Mouse (Mus musculus) hindbrain, embryonic 14.5 days (tissue): Measurements from ENCODE around the gene BC005624. TPM values are rescaled to one million over a fixed set of nuclear protein-coding genes. Genes with fewer than 3 reads are reported as not detected.
A peak's percentile ranks its signal among the peaks of the same experiment; 100 is the strongest.
"Not testable (repeated sequence)": the region's sequence is repeated elsewhere in the genome, so short reads cannot be mapped to it uniquely, and the experiment has no call there.

Source experiments
- ATAC-seq: fragments of 200-750 bp; cut with Nextera tagmentation; 2 replicates; pipeline ENCODE4 v1.8.0; 2017; ENCODE audit warnings: moderate number of reproducible peaks, mild to moderate bottlenecking, moderate TSS enrichment, moderate library complexity; ENCODE audit not compliant: low FRiP score
- DNase-seq: peaks from one replicate; pipeline ENCODE4 v3.0.0-alpha.2; 2015; ENCODE audit warnings: low spot score
- H3K27ac ChIP-seq: fragments of 300-500 bp; sonication (generic); 2 replicates; pipeline ENCODE4 v1.5.1; 2014; ENCODE audit warnings: mild to moderate bottlenecking, moderate library complexity
- H3K27me3 ChIP-seq: fragments of 300-500 bp; sonication (generic); 2 replicates; pipeline ENCODE4 v1.6.1; 2014; ENCODE audit warnings: mild to moderate bottlenecking, low read length, mixed read lengths; ENCODE audit not compliant: control insufficient read depth, insufficient read depth
- H3K36me3 ChIP-seq: fragments of 300-500 bp; sonication (generic); replicated peaks from 2 replicates; pipeline ENCODE4 v1.6.1; 2014; ENCODE audit not compliant: control insufficient read depth, insufficient read depth
- H3K4me1 ChIP-seq: fragments of 300-500 bp; sonication (generic); replicated peaks from 2 replicates; pipeline ENCODE4 v1.6.1; 2014; ENCODE audit warnings: antibody characterized with exemption, low read length, mixed read lengths; ENCODE audit not compliant: control insufficient read depth, insufficient read depth
- H3K4me2 ChIP-seq: fragments of 300-500 bp; sonication (generic); replicated peaks from 2 replicates; pipeline ENCODE4 v1.6.1; 2014; ENCODE audit warnings: mild to moderate bottlenecking, moderate library complexity
- H3K4me3 ChIP-seq: fragments of 300-500 bp; sonication (generic); replicated peaks from 2 replicates; pipeline ENCODE4 v1.5.1; 2014; ENCODE audit warnings: mild to moderate bottlenecking, low read length
- H3K9ac ChIP-seq: fragments of 300-500 bp; sonication (generic); 2 replicates; pipeline ENCODE4 v1.6.1; 2014
- H3K9me3 ChIP-seq: fragments of 300-500 bp; sonication (generic); 2 replicates; pipeline ENCODE4 v1.6.1; 2016; ENCODE audit warnings: low read length; ENCODE audit not compliant: control insufficient read depth
- WGBS: fragments of 180-500 bp; shearing (Covaris S2); extraction: QIAGEN DNeasy Blood & Tissue Kit; methylation state at CpG from one replicate; pipeline ENCODE4 v1.1.7; 2014; 5-methylcytosine and 5-hydroxymethylcytosine counted together
- polyA plus RNA-seq: library from polyadenylated mRNA; unstranded; fragments of >200 nt; fragmentation: Nextera tagmentation; extraction: Ambion mirVana; gene quantifications from 2 replicates; pipeline ENCODE4 v1.2.1, GENCODE M21; 2014

BC005624 gene
- polyA plus RNA-seq, 1 experiment from 2014 or later = 72.5 TPM

DNA sequence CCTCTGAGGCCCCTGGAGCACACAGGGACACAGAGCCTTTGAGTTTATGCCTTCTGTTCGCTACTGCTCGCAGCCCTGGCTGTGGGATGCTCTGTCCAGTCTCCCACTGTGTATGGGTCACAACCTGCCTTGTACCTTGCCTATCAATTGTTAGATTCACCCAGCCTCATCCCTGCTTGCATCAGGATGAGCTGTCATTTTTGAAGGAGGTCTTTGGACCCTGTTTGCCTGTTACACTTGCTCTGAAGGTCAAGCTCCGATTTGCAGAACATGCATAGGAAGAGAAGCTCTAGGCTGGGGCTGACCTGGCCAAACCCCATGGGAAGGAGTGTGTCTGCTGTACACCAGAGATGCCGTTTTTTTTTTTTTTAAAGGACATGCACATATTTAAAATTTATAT, 24.5 kb downstream of the BC005624 start:
- Histone ChIP-seq H3K4me1 (peaks cover 17% of the 10 kb centered on the region), H3K9me3 (no peaks in the 10 kb centered on the region), H3K27ac (no peak overlapping the region), H3K4me2 (no peak overlapping the region), H3K36me3 (peaks cover 78% of the 10 kb centered on the region), H3K9ac (no peak overlapping the region), H3K27me3 (no peaks in the 10 kb centered on the region), H3K4me3 (no peak overlapping the region)
- DNase-seq = no peak
- ATAC-seq = no peak
- 77% methylated on average over 4 of the region's 4 CpGs for WGBS

DNA sequence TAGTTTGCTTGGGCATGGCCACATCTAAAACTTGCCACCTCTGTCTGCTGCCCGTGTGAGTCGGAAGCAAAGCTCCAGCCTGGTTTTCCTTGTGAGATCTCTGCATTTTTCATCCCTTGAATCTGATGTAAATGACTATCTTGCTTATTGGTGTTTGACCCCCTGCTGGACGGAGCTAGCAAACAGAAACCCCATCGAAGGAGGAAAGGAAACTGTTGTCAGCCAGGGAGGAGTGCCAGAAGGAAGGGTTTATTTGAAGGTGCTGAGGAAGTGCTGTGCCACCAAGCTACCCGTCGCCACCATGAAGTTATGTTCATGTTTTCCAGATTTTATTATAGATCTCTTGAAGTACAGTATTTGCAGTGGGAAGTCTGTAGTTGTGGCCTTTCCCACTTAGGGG, 27.2 kb downstream of the BC005624 start:
- H3K4me1 ChIP-seq = peaks cover 17% of the 10 kb centered on the region
- peaks cover 51% of the 10 kb centered on the region for H3K36me3 ChIP-seq
- H3K9me3 ChIP-seq = no peaks in the 10 kb centered on the region
- H3K4me3 ChIP-seq = no peak overlapping the region
- no peak for ATAC-seq
- H3K4me2 ChIP-seq = peak overlapping the region; percentile 91; the same call in 1 of the 2 replicates
- DNase-seq = no peak
- no peak overlapping the region for H3K27ac ChIP-seq
- WGBS = 83% methylated on average over 6 of the region's 6 CpGs
- H3K27me3 ChIP-seq = no peaks in the 10 kb centered on the region
- no peak overlapping the region for H3K9ac ChIP-seq

DNA sequence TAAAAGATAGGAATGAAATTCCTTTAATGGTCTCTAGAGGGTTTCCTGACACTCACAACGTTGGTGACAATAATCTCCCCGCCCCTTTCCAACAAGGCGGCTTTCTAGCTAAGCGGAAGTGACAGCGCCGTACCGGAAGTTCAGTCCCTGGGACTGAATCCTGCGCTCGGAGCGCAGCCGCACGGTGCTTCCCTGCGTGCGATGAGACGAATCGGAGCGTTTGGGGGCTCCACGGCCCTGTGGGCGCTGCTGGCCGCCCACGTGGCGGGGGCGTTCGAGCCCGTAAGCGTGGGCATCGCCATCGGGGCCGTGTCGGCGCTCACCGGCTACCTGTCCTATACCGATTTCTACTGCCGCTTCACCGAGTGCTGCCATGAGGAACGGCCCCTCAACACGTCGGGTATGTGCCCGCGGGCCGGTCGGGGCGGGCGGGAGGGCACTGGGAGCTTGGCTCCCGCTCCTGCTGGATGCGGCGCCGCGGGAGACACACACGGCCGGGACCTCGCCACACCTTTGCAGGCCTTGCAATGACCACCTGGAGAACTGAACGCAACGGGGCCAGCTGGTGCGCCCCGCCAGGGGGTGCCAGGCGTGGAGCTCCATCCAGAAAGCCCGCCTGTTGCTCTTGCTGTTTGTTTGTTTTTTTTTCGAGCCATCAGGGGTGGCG, 29.0 kb downstream of the BC005624 start, which contains the start of gene Tor1b:
Gene Tor1b (plus strand): TSS at position 136 of the 667 bp plus-strand sequence.
- WGBS = under 1% methylated on average over 60 of the region's 60 CpGs
- peak within 1 kb of the TSS; percentile 82 for H3K9ac ChIP-seq
- peak within 1 kb of the TSS; percentile 83 for H3K4me3 ChIP-seq
- H3K27me3 ChIP-seq = no peaks in the 10 kb centered on the region
- H3K4me2 ChIP-seq = peak within 1 kb of the TSS; percentile 91
- ATAC-seq (peak; percentile 91), DNase-seq (peak; percentile 94)
- H3K36me3 ChIP-seq = peaks cover 33% of the 10 kb centered on the region
- H3K27ac ChIP-seq = peak within 1 kb of the TSS; percentile 86
- no peaks in the 10 kb centered on the region for H3K9me3 ChIP-seq
- H3K4me1 ChIP-seq = peaks cover 17% of the 10 kb centered on the region

DNA sequence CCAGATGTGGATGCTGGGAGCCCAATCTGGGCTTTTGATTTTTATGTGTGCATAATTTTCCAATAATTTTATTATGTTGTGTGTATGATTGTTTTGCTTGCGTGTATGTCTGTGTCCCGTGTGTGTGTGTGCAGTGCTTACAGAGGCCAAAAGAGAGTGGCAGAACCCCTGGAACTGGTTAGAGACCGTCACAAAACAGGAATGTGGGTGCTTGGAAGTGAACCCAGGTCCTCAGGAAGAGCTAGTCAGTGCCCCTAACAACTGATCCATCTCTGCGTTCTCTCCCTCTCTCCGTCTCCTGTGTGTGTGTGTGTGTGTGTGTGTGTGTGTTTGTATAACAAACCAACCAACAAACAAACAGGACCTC, 29.6 kb downstream of the BC005624 start:
- DNase-seq = no peak
- H3K9ac ChIP-seq = peak overlapping the region; percentile 82; the same call in 1 of the 2 replicates
- 27% methylated on average over 5 of the region's 5 CpGs for WGBS
- peaks cover 17% of the 10 kb centered on the region for H3K4me1 ChIP-seq
- peaks cover 27% of the 10 kb centered on the region for H3K36me3 ChIP-seq
- no peaks in the 10 kb centered on the region for H3K27me3 ChIP-seq
- peak overlapping the region; percentile 83 for H3K4me3 ChIP-seq
- H3K9me3 ChIP-seq = no peaks in the 10 kb centered on the region
- ATAC-seq = no peak
- peak overlapping the region; percentile 86 for H3K27ac ChIP-seq
- H3K4me2 ChIP-seq = peak overlapping the region; percentile 91

DNA sequence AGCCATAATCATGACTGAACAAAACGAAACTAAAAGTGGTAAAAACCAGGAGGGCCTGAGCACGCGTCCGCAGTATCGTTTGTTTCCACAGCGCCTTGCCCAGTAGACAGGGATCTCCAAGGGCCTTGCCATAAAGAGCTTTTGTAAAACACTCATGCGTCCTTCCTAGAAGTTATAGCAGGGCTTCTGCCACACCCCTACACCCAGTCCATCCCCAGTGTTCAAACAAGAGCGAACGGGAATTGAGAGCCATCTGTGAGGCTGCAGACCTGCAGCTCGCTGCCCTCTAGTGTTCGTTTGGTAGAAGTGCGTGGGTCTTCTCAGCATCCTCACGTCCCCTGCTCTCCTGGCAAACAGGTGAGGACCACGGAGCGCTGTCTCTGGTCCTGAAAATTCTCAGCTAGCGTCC, 39.4 kb downstream of the BC005624 start:
- Histone ChIP-seq H3K36me3 (no peaks in the 10 kb centered on the region), H3K27ac (no peak overlapping the region), H3K4me1 (no peaks in the 10 kb centered on the region), H3K27me3 (no peaks in the 10 kb centered on the region), H3K9me3 (no peaks in the 10 kb centered on the region), H3K9ac (no peak overlapping the region), H3K4me3 (peak overlapping the region; percentile 13; the same call in 1 of the 2 replicates), H3K4me2 (peak overlapping the region; percentile 42)
- 29% methylated on average over 16 of the region's 16 CpGs for WGBS
- ATAC-seq = no peak; the same call in 1 of the 2 replicates
- DNase-seq = peak; percentile 79

DNA sequence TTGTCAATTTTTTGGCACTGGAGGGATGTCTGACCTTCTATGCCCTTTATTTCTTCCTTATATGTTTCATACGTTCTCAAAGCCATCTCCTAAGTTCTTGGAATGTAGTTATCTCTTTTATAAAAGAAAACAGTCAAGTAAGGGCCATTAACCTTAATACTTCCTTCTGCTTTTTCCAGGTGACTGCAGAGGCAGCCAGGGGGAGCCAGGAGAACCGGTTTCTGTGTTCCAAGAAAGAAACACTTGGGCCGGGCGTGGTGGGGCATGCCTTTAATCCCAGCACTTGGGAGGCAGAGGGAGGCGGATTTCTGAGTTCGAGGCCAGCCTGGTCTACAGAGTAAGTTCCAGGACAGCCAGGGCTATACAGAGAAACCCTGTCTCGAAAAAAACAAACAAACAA, 39.9 kb downstream of the BC005624 start:
- not testable (repeated sequence) for H3K4me1 ChIP-seq, DNase-seq, H3K36me3 ChIP-seq, H3K27me3 ChIP-seq, H3K9me3 ChIP-seq, H3K4me3 ChIP-seq, ATAC-seq, H3K27ac ChIP-seq, H3K9ac ChIP-seq, H3K4me2 ChIP-seq
- WGBS = 57% methylated on average over 7 of the region's 7 CpGs

DNA sequence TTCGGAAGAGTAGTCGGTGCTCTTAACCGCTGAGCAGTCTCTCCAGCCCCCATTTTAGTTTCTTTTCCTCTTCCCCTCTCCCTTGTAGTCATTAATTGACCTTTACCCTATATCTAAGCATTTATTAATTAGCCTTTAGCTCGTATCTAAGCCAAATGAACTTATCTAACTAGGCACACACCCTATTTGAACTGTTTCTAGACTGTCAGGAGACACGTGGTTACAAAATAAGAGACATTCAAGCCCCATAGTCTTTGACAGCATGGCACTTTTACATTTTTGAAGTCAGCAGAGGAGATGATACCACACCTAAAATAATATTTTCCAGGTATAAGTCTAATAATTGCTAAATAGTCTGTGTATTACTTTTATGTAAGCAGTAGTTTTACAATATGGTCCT, 40.4 kb downstream of the BC005624 start:
- H3K9me3 ChIP-seq = no peaks in the 10 kb centered on the region
- H3K27ac ChIP-seq = no peak overlapping the region
- no peak overlapping the region for H3K4me2 ChIP-seq
- H3K36me3 ChIP-seq = no peaks in the 10 kb centered on the region
- H3K4me3 ChIP-seq = no peak overlapping the region
- no peaks in the 10 kb centered on the region for H3K4me1 ChIP-seq
- H3K9ac ChIP-seq = no peak overlapping the region
- ATAC-seq (no peak), DNase-seq (no peak)
- WGBS = 92% methylated on average over 5 of the region's 5 CpGs
- H3K27me3 ChIP-seq = no peaks in the 10 kb centered on the region

DNA sequence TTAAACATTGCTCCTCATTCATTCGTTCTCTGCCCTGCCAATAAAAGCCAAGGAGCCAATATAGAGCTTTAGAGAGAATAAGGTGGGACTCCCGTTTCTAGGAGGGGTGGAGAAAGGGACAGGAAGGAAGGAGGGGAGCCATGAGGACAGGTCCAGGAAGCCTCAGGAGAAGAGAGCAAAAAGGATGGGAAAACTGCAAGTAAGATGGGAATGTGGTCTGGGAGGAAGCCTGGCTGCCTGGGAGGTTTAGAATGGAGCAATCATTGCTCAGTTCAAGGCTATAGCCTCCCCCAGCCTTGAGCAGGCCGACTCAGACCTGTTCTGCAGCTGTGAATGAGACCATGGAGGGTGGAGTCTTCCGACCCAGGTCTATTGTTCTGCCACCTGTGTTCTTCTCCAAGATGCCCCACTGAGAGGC, 43.4 kb downstream of the BC005624 start:
- H3K9me3 ChIP-seq = no peaks in the 10 kb centered on the region
- no peak for DNase-seq
- H3K36me3 ChIP-seq = no peaks in the 10 kb centered on the region
- H3K4me2 ChIP-seq = no peak overlapping the region
- no peak overlapping the region for H3K9ac ChIP-seq
- H3K4me3 ChIP-seq = no peak overlapping the region
- H3K4me1 ChIP-seq = no peaks in the 10 kb centered on the region
- WGBS = 48% methylated on average over 4 of the region's 4 CpGs
- no peak for ATAC-seq
- no peak overlapping the region for H3K27ac ChIP-seq
- H3K27me3 ChIP-seq = no peaks in the 10 kb centered on the region

DNA sequence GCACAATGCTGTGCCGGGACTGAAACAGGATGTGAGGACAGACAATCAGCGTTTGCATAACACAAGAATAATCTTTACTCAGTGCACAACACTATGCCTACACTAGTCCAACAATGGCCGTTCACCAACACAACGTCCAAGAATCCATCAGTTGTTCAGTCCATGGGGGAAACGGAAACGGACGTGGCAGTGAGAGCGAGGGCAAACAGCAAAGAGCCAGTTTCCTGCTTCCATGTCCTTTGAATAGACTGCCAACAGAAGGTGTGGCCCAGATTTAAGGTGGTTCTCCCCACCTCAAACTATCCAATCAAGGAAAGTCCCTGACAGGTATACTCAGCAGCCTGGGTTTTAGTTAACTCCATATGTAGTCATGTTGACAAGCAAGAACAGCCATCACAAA, 44.3 kb downstream of the BC005624 start:
- Histone ChIP-seq H3K4me1 (no peaks in the 10 kb centered on the region), H3K36me3 (no peaks in the 10 kb centered on the region), H3K4me3 (no peak overlapping the region), H3K9ac (no peak overlapping the region), H3K27ac (no peak overlapping the region), H3K27me3 (no peaks in the 10 kb centered on the region), H3K4me2 (no peak overlapping the region), H3K9me3 (no peaks in the 10 kb centered on the region)
- 89% methylated on average over 8 of the region's 8 CpGs for WGBS
- DNase-seq (no peak), ATAC-seq (no peak)

DNA sequence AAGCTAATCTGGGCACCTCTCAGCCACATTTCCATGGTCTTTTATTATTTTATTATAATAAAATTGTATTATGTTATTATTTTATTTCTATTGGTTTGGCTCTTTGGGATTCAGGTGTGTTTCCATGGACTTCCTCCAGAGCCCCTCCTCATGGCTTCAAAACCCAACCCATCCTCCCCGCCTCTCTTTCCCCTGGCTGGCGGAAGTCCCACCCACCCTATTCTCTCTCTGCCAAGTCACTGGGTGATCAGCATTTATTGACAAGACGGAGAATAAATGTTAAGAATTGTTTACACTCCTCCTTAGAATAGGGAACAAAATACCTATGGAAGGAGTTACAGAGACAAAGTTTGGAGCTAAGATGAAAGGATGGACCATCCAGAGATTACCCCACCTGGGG, 45.2 kb downstream of the BC005624 start:
- DNase-seq = no peak
- Histone ChIP-seq H3K4me1 (no peaks in the 10 kb centered on the region), H3K4me3 (no peak overlapping the region), H3K27ac (no peak overlapping the region), H3K27me3 (no peaks in the 10 kb centered on the region), H3K4me2 (no peak overlapping the region), H3K9ac (no peak overlapping the region), H3K36me3 (no peaks in the 10 kb centered on the region), H3K9me3 (no peaks in the 10 kb centered on the region)
- ATAC-seq = no peak
- WGBS = 73% methylated on average over 3 of the region's 3 CpGs
